Mouse (Mus musculus) retina, postnatal 7 days (tissue): ENCODE results near the gene Map3k1.
"Not testable (repeated sequence)": the region's sequence is repeated elsewhere in the genome, so short reads cannot be mapped to it uniquely, and the experiment has no call there.

Experiments
- DNase-seq: peaks from one replicate; pipeline ENCODE4 v3.0.0-alpha.2; 2012; ENCODE audit warnings: low read depth, low spot score

Map3k1 gene

DNA sequence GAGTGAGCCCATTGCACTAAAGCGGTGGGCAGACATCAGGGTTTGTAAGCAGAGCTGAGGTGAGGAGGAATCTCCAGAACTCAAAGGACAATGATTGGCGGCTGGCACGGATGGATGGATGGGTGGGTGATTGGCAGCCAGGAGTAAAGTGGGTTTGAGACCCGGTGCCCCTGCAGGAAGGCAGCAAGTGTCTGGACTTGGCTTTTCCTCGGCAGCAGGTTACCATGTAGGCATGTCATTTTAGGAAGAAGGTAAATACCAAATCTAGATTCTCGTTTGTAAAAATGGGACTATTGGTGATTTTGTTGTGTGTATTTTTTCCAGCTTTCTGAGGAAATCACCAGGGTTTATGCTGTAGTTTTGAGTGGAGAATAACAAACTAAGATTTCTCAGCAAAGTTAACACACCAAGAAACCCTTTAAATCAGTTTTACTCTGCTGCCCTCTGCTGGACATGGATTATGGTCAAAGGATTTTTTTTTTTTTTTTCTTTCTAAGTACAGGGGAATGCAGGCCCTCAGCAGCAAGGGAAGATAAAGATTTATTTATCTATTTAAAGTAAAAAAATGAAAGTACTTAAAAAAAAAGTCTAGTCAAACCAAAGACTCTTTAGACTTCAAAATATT, 66.7 kb downstream of the Map3k1 start:
- peak; percentile 70 for DNase-seq

GRCm38 (mm10) chr13:111741204-111741990, 67.4 kb downstream of the Map3k1 start:
- no peak for DNase-seq

- DNase-seq = no peak
These were observed 81.9 kb downstream of the Map3k1 start for GRCm38 (mm10) chr13:111726898-111727297.

DNA sequence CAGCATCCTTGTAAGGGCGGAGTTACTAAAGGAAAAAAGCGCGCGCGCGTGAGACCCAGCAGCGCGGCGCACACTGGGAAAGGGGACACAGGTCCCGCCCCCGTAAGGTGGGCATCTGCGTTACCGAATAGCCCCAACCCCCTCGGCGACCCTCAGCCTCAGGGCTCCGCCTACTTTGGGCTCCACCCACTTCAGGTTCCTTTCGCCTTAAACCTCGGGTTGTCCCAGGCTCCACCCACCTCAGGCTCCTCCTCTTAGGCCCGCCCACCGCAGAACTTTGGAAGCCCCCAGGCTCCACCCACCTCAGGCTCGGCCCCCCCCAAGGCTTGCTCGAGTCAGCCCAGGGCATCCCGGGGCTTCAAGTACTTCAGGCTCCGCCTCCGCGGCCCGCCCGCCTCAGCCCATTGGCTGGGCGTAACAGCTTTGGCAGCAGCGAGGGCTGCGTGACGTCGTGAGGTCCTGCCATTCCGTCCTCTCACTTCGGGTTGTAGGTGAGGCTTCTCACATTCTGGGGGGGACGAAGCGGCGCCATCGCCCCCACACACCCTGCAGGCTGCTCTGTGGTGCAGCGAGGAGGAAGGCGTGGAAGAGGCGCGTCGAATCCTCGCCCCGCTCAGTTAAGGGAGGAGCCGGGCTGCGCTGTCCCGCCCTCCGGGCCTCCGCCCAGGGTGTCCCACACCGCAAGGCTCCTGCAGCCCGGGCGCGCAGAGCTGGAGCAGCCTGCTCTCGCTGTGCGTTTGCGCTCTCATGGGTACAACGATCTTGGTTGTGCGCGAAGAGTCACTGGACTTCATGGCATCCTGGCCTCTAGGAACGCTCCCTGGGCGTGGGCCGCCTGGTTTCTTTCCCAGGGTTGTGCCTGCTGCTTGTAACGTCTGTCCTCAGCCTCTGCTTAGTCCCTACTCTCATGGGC, 83.4 kb downstream of the Map3k1 start:
- DNase-seq = peak; percentile 94

DNA sequence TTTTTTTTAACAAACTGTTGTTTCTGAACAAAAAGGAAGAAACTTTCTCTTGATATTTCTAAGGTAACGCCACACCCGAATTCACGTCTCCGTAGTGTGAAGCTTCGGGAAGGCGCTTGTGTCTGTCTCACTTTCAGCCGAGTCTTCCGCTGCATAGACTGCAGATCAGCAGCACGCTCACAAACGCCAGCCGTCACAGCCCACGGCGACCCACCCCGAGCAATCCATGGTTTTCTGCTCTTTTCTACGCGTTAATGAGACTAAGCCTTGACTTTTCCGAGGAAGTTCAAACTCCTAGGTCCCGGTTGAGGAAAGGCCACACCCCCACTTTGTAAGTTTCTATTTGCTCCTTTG, 84.0 kb downstream of the Map3k1 start:
- no peak for DNase-seq

GRCm38 (mm10) chr13:111719726-111720125, 89.1 kb downstream of the Map3k1 start:
- DNase-seq = no peak

DNA sequence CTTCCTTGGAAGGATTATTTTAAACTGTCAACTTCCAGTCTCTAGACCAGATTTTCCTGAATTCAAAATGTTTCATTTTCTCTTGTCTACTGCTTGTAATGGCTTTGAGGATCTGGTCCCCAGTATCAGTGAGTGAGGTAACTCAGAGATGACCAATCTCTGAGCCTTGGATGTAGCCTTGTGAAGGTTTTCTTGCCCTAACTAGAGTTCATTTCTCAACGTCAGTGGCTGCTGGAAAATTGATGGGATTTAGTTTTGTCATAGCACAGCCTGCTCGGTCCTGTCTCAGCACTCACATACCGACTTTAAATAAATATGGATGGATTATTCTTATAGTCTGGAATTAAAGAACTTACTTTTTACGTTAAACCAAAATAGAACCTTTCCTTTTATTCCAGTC, 98.3 kb downstream of the Map3k1 start:
- DNase-seq = no peak

DNA sequence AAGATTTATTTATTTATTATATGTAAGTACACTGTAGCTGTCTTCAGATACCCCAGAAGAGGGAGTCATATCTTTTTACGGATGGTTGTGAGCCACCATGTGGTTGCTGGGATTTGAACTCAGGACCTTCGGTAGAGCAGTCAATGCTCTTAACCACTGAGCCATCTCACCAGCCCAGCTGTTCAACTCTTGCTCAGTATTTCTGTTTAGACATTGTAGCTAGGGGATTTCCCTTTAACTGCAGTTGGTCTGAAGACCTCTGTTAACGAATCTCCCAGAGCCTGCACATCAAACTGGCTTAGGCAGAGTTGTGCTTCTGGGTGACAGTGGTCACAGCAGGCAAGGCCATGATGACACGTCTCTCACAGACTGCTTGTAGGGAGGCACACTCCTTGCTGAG, 104.8 kb downstream of the Map3k1 start:
- not testable (repeated sequence) for DNase-seq

GRCm38 (mm10) chr13:111703396-111703795, 105.4 kb downstream of the Map3k1 start:
- no peak for DNase-seq
